Mouse (Mus musculus): Measurements from ENCODE around the gene Cep57.

Cep57 gene

DNA sequence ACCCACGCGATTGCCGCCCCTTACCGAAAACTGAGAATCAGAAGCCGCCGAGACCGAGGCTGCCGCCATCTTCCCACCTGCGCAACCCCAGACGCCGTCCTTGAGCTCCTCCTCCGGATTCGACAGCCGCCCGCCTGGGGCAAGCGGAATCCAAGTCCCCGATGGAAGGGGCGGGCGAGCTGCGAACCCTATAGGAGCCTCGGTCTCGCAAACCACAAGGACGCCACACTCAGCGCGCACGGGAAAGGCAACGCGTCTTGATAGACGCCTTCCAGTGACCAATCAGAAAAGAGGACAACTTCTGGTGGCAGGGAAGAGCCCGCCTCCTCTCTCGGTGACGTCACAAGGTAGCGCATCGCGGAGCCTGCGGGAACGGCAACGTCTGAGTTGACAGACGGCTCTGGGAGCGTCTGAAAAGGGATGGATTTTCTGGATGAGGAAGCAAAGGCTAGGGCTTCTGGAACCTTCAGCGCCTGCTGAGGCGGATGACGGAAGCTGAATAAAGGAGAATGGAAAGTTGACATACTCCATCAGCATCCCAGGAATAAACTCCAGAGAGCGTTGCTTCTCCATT, at the start of gene Cep57:
TSS of gene Cep57 (minus strand) at position 276 of the 574 bp plus-strand sequence.
- DNase-seq (ENCODE audit: low read depth, low spot score) = peak; percentile 99

DNA sequence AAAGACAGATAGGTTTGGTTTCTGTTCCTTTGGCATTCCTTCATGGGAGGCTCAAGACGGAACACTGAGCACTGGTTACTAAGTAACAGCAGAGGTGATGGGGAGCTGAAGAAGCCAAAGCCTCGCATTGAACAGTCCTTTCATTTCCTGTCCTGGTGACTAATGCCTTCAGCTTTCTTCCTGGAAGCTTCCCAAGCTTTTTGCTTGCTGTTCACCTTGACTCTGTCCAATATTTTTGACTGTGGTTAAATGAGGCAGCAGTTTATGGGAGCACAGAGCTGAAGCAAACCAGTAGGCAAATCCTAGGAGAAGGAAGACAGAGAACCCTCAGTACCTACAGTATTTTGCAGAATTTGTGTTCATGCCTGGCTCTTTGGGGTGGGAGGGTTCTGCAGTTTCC, 48.4 kb upstream of the Cep57 start:
- no peak for DNase-seq (ENCODE audit: low read depth, low spot score)

DNA sequence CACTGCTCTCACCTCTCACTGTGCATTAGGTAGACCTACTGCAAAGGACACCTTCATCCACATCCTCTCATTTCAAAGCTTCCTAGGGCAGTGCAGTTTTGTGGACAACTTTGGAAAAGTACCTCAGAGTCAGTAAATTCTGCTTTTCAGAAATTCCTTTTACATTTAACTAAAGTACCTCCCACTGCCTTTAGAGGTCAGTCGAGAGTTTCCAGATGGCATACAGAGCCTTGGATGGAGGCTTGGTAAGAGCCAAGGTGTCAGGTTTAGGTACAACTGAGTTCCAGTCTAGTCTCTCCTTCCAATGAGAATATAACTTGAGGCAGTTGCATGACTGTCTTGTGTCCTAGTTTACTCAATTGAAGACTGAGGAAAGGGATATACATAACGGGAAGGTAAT, 47.5 kb upstream of the Cep57 start:
- DNase-seq (ENCODE audit: low read depth, low spot score) = peak; percentile 38

DNA sequence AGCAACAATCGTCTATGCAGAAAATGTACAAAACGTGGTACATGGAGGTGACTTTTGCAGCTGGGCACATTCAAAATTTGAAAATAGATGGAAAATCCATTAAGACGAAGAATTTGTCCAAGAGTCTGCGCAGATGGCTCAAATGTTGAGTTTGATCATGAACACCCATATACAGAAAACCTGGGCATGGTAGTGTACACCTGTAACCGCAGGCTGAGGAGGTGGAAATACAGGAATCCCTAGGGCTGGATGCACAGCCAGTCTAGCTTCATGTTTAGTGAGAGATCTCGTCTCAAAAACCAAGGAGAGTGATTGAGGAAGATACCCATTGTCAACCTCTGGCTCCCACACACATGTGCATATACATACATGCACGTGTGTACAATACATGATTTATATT, 44.7 kb upstream of the Cep57 start:
- no peak for DNase-seq (ENCODE audit: low read depth, low spot score)

DNA sequence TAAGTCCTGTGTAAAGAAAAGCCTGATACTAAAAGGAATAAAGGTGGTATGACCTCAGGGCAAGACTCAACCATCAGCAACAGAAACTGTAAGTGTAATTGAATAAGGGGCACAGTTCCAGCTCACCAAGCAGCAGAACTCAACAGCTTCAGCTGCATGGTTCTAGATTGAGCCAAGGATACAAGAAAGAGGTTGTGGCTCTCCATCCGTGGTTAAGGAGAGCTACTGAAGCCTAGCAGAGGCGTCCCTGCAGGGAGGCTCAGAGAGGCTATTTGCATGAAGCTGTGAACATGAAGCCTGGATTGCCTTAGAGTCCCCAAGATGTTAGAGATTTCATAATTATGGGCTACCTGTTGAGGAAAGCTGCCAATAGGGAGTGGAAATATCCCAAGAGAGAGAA, 40.7 kb upstream of the Cep57 start:
- no peak for DNase-seq (ENCODE audit: low read depth, low spot score)

DNA sequence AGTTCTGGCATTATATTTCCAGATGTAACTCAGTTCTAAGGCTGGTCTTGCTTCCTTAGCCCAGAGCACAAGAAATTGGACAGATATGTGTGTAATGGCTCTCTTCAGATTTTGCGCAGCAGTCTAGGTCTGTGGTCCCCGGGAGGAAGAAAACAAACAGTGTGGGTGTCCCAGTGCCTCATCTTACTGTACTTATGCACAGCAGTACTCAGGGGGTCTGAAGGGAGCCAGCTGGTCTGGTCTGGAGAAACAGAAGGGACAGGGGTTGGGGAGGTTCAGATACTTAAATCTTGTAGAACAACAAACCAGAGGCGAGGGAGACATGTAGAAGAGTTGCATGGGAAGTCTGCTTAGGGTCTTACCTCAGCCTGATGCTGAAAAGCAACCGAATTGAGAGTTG, 29.9 kb upstream of the Cep57 start:
- no peak for DNase-seq (ENCODE audit: low read depth, low spot score)

DNA sequence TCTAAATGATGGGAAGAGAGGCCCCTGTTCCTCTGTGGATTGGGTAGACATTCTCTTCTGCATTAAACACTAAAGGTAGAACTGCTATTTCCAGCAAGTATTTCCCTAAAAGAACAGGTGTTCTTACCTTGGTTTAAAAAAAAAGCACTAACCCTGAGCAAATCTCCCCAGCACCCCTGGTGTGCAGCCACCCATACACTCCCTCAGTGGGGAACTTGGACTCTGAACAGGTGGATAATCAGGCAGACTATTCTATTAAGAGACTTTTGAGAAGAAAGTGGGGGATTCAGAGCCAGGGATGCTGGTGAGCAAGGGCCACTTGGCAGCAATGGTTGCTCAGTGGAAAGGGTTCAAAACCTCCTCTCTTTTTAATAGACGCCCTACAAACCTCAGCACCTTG, 29.3 kb upstream of the Cep57 start:
- DNase-seq (ENCODE audit: low read depth, low spot score) = no peak

DNA sequence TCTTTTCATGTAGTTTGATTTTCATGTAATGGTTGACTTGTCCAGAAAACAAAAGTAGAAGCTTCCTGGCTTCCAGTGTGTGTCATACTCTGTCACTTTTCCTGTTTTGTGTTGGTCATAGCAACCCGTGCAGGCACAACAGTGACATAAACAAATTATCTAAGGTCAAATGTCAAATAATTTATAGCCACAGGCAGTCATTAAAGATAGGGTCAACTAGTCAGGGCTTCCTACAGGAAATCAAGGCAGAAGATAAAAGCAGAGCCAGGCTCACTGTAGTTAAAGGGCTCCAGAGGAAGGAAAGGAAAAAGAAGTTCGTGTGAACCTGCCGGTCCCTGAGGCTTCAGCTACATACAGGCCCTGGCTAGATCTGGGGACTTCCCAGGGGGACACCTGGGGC, 27.0 kb upstream of the Cep57 start:
- DNase-seq (ENCODE audit: low read depth, low spot score) = no peak

DNA sequence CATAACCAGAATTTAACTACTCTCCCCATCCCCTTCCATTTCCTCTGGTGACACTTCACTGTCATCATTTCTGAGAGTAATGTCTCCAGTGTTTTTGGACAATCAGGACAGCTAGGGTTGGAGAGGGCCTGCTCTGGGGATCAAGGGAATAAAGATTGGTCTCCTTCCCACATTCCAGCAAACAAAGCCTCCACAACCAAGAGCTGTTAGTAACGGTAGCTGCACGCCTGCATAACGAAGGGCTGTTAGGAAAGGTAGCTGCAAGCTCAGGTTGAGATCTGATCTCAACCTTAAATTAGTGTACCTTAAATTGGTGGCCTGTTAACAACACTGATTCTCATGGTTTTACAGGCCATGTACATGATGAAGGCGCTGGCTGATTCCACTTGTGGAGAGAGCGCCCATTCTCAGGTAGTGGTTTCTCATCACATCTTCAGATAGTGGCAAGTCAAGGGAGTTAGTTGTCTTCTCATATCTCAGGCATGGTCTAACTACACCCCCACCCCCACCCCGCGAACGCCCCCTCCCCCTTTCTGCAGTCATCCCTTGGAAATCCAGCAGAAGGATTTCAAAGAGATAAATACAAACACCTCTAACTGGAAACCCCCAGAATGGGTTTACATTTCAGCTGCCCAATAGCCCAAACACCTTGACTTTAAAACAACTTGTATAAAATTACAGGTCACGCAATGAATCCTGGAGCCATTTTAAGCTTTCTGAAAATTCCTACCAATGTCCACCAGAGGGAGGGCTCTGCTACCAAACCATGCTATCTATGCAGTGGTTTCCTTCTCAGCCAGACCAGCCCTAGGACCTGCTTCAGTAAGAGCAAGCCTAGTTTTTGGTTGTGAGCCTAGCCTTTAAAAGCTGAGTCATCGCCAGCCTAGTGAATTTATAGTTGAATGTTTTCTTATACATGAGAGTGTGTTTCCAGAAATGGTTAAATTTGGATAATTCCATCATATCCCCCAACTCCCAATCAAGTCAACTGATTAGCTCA, 21.9 kb upstream of the Cep57 start:
- DNase-seq (ENCODE audit: low read depth, low spot score) = peak; percentile 61

DNA sequence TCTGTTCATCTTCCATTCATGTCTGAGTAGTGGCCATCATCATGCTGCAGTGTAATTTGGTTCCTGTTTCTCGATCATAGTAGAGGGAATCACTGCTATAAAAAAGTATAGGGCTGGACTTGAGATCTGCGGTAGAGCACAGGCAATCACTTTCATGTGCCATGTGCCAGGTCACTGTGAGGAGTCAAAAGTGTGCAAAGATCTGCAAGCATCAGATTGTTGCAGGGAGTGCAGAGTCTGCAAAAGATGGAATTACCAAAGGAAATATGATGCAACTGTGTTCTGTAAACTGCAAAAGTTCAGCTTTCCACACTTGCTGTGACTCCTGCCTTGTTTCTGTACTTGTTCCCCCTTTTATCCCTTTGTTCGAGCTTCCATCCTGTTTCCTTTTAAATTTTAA, 20.7 kb upstream of the Cep57 start:
- DNase-seq (ENCODE audit: low read depth, low spot score) = no peak

DNA sequence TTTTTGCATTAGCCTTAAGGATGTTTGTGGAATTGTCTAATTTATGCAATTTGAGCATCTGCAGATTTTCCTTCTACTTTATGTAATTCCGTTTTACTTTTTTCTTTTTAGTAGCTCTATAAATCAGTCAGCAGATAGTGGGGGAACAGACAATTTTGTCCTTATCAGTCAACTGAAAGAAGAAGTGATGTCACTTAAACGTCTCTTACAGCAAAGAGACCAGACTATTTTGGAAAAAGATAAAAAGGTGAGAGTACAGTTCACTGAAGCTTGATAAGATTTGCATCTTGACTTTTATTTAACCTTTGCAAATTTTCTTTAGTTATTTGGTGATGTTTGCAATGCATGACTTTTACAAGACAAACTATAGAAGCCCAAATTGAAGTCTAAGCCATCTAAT, 9.8 kb upstream of the Cep57 start:
- no peak for DNase-seq (ENCODE audit: low read depth, low spot score)

DNA sequence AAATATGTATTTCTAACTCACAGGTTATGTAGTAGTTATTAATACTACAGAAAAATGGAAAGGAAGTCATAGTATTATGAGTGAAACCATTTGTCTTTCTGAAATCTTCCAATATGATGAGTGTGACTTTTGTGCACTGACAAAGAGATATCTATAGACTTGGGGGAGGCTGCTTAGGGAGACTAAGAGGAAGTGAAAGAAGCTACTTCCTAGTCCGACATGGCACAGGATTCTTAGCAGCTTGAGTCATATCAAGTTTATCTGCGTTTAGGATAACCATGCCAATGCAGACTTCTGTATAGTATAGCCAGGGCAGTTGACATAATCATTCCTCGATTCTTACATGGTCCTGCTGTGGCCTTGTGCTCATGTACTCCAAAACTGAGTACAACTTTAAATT, 8.3 kb upstream of the Cep57 start:
- no peak for DNase-seq (ENCODE audit: low read depth, low spot score)

DNA sequence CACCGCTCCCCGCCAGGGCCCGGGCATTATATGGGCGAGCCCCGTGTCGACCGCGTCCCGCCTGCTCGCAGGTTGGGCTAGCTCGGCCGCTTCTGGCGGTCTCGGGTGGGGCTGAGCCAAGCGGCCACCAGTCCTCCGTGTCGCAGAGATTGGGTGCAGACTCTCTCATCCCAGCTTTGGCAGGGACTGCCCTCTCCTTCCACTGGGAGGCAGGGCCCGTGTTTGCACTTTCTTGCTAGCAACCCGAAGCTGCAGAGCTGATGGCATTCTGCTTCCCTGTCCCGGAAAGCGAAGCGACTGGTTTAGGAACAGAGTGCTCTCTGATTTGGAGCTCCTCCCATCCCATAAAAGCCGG, 1.2 kb upstream of the Cep57 start:
- peak; percentile 66 for DNase-seq (ENCODE audit: low read depth, low spot score)

DNA sequence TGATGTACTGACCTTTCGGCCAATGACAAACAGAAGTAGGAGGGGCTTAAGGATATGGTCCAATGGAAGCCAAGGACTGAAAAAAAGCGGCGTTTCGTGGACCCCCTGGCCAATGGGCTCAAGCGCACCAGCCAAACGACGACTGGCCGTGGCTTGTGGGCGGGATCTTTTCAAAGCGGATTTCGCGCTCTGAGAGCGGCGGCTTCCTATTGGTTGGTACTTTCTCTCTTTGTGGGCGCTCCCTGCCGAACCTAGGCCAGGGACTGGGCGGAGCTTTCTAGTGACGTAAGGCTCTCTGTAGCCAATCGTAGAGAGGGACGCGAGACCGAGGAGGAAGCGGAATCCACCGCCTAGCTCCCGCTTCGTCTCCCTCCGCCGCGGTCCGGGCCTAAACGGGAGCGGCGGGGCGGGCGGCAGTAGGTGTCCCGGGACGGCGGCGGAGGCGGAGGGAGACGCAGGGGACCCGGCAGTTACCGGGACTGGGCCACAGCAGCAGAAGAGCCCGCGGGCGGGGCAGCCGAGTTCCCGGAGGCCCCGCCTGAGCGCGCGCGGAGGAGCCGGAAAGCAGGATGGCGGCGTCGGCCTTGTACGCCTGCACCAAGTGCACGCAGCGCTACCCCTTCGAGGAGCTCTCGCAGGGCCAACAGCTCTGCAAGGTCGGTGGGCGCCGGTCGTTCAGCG, 639 bp upstream of the Cep57 start, which contains the start of gene Fam76b:
TSS of gene Fam76b (plus strand) at position 311 of the 681 bp plus-strand sequence.
- peak; percentile 100 for DNase-seq (ENCODE audit: low read depth, low spot score)

DNA sequence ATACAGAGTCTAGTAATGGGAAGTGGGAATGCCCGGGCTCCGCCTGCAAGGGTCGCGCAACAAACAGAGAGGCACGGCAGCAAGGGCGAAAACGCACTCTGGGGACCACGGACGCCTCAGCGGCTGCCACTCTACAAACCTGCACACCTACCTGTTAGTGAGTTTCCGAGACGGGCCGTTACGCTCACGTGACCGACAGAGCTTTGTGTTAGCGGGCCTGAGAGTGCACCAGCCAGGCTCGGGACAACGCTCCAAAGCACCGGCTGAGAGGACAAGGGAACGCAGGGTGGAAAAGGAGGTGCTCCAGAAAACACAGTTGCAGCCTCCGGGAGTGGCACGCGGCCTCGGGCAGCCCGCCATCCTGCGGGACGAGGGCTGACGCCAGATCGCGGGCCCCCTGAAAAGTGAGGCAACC, 509 bp downstream of the Cep57 start:
- peak; percentile 73 for DNase-seq (ENCODE audit: low read depth, low spot score)

DNA sequence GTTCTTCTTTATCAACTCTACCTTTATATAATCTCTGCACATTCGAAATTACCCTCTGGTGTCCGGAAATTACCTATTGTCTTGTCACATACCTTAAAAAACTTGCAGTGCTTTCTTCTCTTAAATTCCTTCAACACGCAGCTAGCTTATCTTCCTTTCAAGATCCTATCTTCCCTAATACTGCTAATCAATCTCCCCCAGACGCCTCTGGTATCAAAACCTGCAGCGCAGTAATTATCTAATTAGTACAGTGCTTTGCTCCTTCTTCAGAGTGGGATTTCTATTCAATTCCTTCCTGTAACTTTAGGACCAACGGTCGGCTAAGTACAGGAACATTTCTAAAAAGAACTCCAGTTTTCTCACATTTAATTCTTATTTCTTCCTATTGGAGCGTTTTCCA, 1.0 kb downstream of the Cep57 start:
- DNase-seq (ENCODE audit: low read depth, low spot score) = no peak

DNA sequence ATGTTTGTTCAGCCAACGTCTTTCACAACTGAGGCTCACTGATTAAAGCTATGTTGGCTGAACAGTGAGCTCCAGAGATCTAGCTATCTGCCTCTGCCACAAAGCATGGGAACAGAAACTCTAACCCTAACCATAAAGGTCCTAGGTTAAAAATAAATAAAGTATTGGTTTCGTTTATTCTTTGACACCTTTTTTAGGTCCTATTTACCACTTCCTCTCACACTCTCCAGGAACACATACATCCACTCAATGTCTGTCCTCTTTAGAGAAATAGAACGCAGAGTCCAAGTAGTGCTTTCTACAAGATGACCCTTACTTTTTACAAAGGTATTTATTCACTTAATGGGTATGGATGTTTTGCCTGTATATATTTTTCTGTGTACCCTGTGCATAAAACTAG, 6.1 kb downstream of the Cep57 start:
- DNase-seq (ENCODE audit: low read depth, low spot score) = no peak

DNA sequence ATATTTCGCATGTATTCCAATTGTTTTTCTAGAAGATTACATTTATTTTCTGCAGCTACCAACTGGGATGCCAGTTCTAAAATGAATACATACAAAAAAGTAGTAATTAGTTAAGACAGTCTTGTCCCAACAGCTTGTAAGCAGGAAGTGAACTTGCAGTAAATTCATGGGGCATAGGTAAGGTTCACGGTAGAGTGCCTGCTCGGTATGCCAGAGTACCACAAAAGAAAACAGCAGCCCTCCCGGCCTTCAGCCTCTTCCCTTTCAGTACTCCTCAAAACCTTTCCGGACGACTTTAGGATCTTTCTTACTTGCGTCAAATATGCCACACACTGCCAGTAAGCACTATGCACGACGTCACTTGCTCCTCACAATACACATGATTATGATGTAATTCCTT, 8.5 kb downstream of the Cep57 start:
- no peak for DNase-seq (ENCODE audit: low read depth, low spot score)

DNA sequence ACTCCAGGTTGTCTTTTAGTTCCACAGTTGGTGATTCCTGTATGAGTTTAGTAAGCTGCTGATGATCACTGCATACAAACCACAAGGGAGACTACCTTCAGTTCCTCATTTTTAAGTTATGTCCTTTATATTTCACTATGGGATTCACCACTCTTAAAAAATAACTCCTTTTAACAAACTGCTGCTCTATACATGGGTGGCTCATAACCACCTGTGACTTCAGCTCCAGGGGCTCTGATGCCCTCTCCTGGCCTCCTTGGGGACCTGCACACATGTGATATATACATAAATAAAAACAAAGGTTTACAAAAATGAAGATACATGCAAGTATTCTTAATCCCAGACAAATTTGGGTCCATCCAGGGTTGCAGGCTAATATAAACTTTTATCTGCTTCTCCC, 17.0 kb downstream of the Cep57 start:
- DNase-seq (ENCODE audit: low read depth, low spot score) = peak; percentile 10

DNA sequence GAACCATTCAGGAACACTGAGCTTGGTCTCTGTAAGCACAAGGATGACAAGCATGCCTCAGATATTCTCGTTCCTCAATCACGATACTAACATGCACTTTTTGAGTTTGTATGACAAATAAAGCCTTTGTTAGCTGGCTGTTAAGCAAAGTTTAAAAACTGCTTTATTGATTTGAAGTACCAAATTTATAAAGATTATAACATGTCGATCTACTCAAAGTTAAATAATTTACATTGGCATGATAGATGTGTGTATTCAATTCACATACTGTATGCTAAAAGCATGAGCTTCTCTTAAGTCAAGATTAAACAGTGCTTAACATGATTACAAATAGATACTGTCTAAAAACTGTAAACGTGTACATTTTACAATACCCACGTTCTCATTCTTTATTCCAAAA, 19.2 kb downstream of the Cep57 start:
- no peak for DNase-seq (ENCODE audit: low read depth, low spot score)

DNA sequence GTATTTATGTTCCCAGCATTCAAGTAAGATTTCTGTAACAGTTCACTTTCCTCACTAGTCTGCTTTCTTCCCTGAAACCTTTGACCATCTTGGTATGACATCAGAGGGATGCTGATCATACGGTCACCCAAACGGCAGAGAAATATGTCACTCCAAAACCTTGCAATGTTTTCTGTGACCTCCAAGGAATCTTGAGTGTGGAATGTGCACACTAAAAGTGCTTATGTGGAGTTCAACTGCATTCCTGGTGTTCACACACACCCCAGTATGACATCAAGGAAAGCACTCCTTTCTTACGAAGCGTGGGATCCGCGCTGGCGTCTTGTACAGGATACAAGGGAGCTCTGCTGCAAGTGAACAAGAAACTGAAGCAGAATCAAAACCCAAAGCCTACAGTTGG, 20.1 kb downstream of the Cep57 start:
- no peak for DNase-seq (ENCODE audit: low read depth, low spot score)

DNA sequence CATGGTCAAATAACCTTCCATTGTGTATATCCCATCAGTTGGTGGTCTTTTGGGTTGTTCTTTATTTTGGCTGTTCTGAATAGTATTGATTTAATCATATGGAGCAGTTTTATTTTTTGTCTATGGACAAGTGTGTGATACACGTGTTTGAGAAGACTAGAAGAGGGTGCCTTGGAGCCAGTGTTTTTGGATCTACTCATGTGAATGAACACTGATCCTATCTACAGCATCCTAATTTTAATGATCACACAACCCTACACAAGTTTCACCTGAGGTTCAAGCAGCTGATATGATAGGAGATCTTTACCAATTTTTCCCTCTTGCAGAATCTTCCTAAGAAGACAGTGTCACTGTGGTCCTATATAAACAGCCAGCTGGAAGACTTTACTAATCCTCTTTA, 22.4 kb downstream of the Cep57 start:
- DNase-seq (ENCODE audit: low read depth, low spot score) = no peak

DNA sequence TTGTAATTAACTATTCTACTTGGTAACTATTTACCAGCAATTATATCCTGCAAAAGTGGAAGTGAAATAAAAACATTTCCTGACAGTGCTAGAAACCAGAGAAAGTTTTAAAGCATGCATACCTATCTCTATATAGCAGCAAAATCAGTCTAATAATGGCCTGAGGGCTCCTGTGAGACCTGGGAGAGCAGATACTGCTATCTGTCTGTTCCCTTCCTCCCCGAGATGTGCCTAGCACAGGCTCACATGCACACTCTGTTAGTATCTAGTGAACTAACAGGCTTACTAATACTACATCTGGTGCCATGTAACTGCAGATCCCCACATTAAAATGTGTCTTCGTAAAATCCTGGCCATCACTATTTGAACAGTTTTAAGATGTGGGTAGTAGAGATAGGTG, 32.2 kb downstream of the Cep57 start:
- DNase-seq (ENCODE audit: low read depth, low spot score) = no peak
